Mouse (Mus musculus): ENCODE measurements at regions not wholly inside any gene's neighbourhood (a gene's known extent, or its start where the extent isn't known, plus 50 kb on each side); places are given as distances from the start of the nearest gene placed in this dataset.

- H3K36me3 ChIP-seq (ENCODE audit: insufficient read depth, low read length) = no peaks in the 10 kb centered on the region
- TF ChIP-seq NANOG (IDR thresholded peaks at IDR 0.05; ENCODE audit: borderline replicate concordance, low read length) = no peak
- H3K9me3 ChIP-seq (ENCODE audit: low read length) = no peaks in the 10 kb centered on the region
- no peak overlapping the region for H3K4me3 ChIP-seq (replicated peaks; ENCODE audit: low read length)
- no peaks in the 10 kb centered on the region for H3K27me3 ChIP-seq (ENCODE audit: insufficient read depth, low read length)
- H3K4me1 ChIP-seq (replicated peaks; ENCODE audit: low read depth, low read length) = no peaks in the 10 kb centered on the region
These were observed 401.6 kb downstream of the Rapgef2 start for GRCm38 (mm10) chr3:78884715-78885114.

- Histone ChIP-seq H3K4me3 (replicated peaks; ENCODE audit: low read length) (no peak overlapping the region), H3K4me1 (replicated peaks; ENCODE audit: low read depth, low read length) (no peaks in the 10 kb centered on the region), H3K36me3 (ENCODE audit: insufficient read depth, low read length) (no peaks in the 10 kb centered on the region), H3K27me3 (ENCODE audit: insufficient read depth, low read length) (no peaks in the 10 kb centered on the region), H3K9me3 (ENCODE audit: low read length) (no peaks in the 10 kb centered on the region)
- TF ChIP-seq NANOG (IDR thresholded peaks at IDR 0.05; ENCODE audit: borderline replicate concordance, low read length) (no peak), CTCF (conservative IDR thresholded peaks at IDR 0.05; ENCODE audit: low read length) (no peak), POU5F1 (IDR thresholded peaks at IDR 0.05; ENCODE audit: borderline replicate concordance, low read length) (no peak)
These were observed 402.3 kb downstream of the Rapgef2 start for GRCm38 (mm10) chr3:78884029-78884428.

- Histone ChIP-seq H3K27me3 (ENCODE audit: insufficient read depth, low read length) (no peaks in the 10 kb centered on the region), H3K36me3 (ENCODE audit: insufficient read depth, low read length) (no peaks in the 10 kb centered on the region), H3K9me3 (ENCODE audit: low read length) (peaks cover 4% of the 10 kb centered on the region; the same call in 1 of the 2 replicates), H3K4me3 (replicated peaks; ENCODE audit: low read length) (no peak overlapping the region), H3K4me1 (replicated peaks; ENCODE audit: low read depth, low read length) (no peaks in the 10 kb centered on the region)
- no peak for TF ChIP-seq POU5F1 (IDR thresholded peaks at IDR 0.05; ENCODE audit: borderline replicate concordance, low read length)
- no peak for TF ChIP-seq NANOG (IDR thresholded peaks at IDR 0.05; ENCODE audit: borderline replicate concordance, low read length)
- TF ChIP-seq CTCF (conservative IDR thresholded peaks at IDR 0.05; ENCODE audit: low read length) = no peak
These were observed 406.2 kb downstream of the Rapgef2 start for GRCm38 (mm10) chr3:78880072-78880471.

- TF ChIP-seq CTCF (conservative IDR thresholded peaks at IDR 0.05; ENCODE audit: low read length) (no peak), POU5F1 (IDR thresholded peaks at IDR 0.05; ENCODE audit: borderline replicate concordance, low read length) (no peak), NANOG (IDR thresholded peaks at IDR 0.05; ENCODE audit: borderline replicate concordance, low read length) (no peak)
- Histone ChIP-seq H3K36me3 (ENCODE audit: insufficient read depth, low read length) (no peaks in the 10 kb centered on the region), H3K9me3 (ENCODE audit: low read length) (peaks cover 11% of the 10 kb centered on the region), H3K4me1 (replicated peaks; ENCODE audit: low read depth, low read length) (no peaks in the 10 kb centered on the region), H3K4me3 (replicated peaks; ENCODE audit: low read length) (no peak overlapping the region), H3K27me3 (ENCODE audit: insufficient read depth, low read length) (no peaks in the 10 kb centered on the region)
These were observed 409.0 kb downstream of the Rapgef2 start for GRCm38 (mm10) chr3:78877323-78877722.

- no peak for TF ChIP-seq NANOG (IDR thresholded peaks at IDR 0.05; ENCODE audit: borderline replicate concordance, low read length)
- TF ChIP-seq POU5F1 (IDR thresholded peaks at IDR 0.05; ENCODE audit: borderline replicate concordance, low read length) = no peak
- no peak for TF ChIP-seq CTCF (conservative IDR thresholded peaks at IDR 0.05; ENCODE audit: low read length)
- peaks cover 52% of the 10 kb centered on the region for H3K9me3 ChIP-seq (ENCODE audit: low read length)
- H3K27me3 ChIP-seq (ENCODE audit: insufficient read depth, low read length) = no peaks in the 10 kb centered on the region
- no peaks in the 10 kb centered on the region for H3K4me1 ChIP-seq (replicated peaks; ENCODE audit: low read depth, low read length)
- no peak overlapping the region for H3K4me3 ChIP-seq (replicated peaks; ENCODE audit: low read length)
- no peaks in the 10 kb centered on the region for H3K36me3 ChIP-seq (ENCODE audit: insufficient read depth, low read length)
These were observed 419.4 kb downstream of the Rapgef2 start for GRCm38 (mm10) chr3:78866896-78867295.

- Histone ChIP-seq H3K27me3 (ENCODE audit: insufficient read depth, low read length) (no peaks in the 10 kb centered on the region), H3K4me1 (replicated peaks; ENCODE audit: low read depth, low read length) (no peaks in the 10 kb centered on the region), H3K4me3 (replicated peaks; ENCODE audit: low read length) (no peak overlapping the region), H3K9me3 (ENCODE audit: low read length) (peaks cover 51% of the 10 kb centered on the region), H3K36me3 (ENCODE audit: insufficient read depth, low read length) (no peaks in the 10 kb centered on the region)
- TF ChIP-seq NANOG (IDR thresholded peaks at IDR 0.05; ENCODE audit: borderline replicate concordance, low read length) (no peak), POU5F1 (IDR thresholded peaks at IDR 0.05; ENCODE audit: borderline replicate concordance, low read length) (no peak), CTCF (conservative IDR thresholded peaks at IDR 0.05; ENCODE audit: low read length) (no peak)
These were observed 420.1 kb downstream of the Rapgef2 start for GRCm38 (mm10) chr3:78866083-78866726.

GRCm38 (mm10) chr3:78863005-78863404, 423.3 kb downstream of the Rapgef2 start:
- Histone ChIP-seq H3K9me3 (ENCODE audit: low read length) (peaks cover 24% of the 10 kb centered on the region), H3K27me3 (ENCODE audit: insufficient read depth, low read length) (no peaks in the 10 kb centered on the region), H3K36me3 (ENCODE audit: insufficient read depth, low read length) (no peaks in the 10 kb centered on the region), H3K4me1 (replicated peaks; ENCODE audit: low read depth, low read length) (no peaks in the 10 kb centered on the region), H3K4me3 (replicated peaks; ENCODE audit: low read length) (no peak overlapping the region)
- TF ChIP-seq NANOG (IDR thresholded peaks at IDR 0.05; ENCODE audit: borderline replicate concordance, low read length) (no peak), POU5F1 (IDR thresholded peaks at IDR 0.05; ENCODE audit: borderline replicate concordance, low read length) (no peak), CTCF (conservative IDR thresholded peaks at IDR 0.05; ENCODE audit: low read length) (no peak)

GRCm38 (mm10) chr3:78846617-78847318, 439.5 kb downstream of the Rapgef2 start:
- Histone ChIP-seq H3K36me3 (ENCODE audit: insufficient read depth, low read length) (no peaks in the 10 kb centered on the region), H3K4me3 (replicated peaks; ENCODE audit: low read length) (no peak overlapping the region), H3K9me3 (ENCODE audit: low read length) (peaks cover 4% of the 10 kb centered on the region; the same call in 1 of the 2 replicates), H3K4me1 (replicated peaks; ENCODE audit: low read depth, low read length) (no peaks in the 10 kb centered on the region), H3K27me3 (ENCODE audit: insufficient read depth, low read length) (no peaks in the 10 kb centered on the region)
- no peak for TF ChIP-seq CTCF (conservative IDR thresholded peaks at IDR 0.05; ENCODE audit: low read length)
- TF ChIP-seq POU5F1 (IDR thresholded peaks at IDR 0.05; ENCODE audit: borderline replicate concordance, low read length) = no peak
- no peak for TF ChIP-seq NANOG (IDR thresholded peaks at IDR 0.05; ENCODE audit: borderline replicate concordance, low read length)
